Mouse (Mus musculus) megakaryocyte progenitor cell, adult 5-6 weeks (primary cell): ENCODE measurements at regions not wholly inside any gene's neighbourhood (a gene's known extent, or its start where the extent isn't known, plus 50 kb on each side); places are given as distances from the start of the nearest gene placed in this dataset.

Source experiments
- ATAC-seq: replicated peaks from 2 replicates; pipeline ENCODE4 v1.8.0; 2016; ENCODE audit warnings: mild to moderate bottlenecking, moderate TSS enrichment, inconsistent platforms; ENCODE audit not compliant: poor library complexity

DNA sequence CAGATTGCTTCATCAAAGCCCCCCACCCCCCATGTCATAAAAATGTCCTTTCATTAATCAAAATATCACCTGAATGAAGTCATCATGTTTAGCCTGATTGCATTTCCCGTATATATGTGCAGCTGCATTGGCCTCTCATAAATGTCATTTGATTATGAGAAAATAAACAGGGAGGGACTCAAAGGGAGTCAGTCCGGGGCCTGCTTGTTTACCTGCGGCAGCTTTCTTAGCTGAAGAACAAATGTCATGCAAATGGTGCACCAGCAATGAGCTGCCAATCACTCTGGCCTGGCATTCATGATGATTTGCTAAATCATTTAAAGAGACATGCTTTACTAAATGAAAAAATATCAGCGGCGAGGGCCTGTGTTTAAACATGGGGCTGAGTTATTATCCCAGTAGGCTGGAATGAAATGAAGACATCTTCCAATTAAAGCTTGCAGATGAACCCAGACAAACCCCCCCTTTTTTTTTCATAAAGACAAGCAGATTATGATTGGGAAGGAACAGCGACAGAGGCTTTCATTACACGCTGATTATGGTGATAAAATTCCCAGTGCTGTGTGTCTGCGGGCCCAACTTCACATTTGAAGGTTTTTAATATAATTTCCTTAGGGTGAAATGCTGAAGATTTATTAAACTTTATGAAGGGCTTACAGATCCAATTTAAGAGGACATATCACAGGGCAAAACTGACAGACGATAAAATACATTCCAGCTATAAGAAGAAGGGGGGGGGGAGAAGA lies 342.5 kb upstream of the Tle4 start:
- no peak for ATAC-seq

- no peak for ATAC-seq
These were observed 324.4 kb upstream of the Tle4 start for GRCm38 (mm10) chr19:14922238-14922637.

- no peak for ATAC-seq
These were observed 313.4 kb upstream of the Tle4 start for GRCm38 (mm10) chr19:14911056-14911850.

DNA sequence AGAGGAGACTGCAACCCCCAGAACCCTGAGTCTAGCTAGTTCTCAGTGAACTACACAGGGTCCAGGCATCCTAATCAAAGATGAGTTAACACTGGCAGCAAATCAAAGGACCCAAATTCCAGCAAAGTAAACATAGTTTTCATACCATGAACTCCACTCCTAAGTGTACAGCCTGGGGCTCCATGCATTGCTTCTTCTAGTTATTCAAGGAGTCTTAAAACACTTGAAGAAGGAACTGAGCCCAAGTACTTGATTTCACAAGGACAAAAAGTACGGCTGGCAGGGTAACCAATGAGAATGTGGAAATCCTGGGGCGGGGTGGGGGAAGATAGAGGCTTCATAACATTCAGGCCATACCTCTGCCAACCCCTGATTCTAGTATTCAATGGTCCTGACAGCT lies 297.0 kb upstream of the Tle4 start:
- no peak for ATAC-seq

DNA sequence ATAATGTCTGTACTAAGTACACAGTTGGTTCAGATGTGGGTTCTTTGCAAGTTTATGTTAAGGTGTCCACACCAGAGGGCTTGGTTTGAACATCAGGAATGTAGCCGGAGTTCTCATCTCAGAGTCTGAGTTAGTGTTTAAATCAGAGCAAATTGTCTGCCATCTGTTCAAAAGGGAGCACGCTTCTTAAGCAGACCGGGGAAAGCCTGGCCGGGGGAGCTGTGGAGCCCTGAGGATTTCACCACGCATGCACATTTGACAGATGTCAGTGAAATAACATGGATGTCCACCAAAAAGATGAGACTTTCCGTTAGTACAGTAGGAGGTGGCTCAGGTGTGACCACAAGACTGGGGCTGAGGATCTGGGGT lies 294.5 kb upstream of the Tle4 start:
- no peak for ATAC-seq

DNA sequence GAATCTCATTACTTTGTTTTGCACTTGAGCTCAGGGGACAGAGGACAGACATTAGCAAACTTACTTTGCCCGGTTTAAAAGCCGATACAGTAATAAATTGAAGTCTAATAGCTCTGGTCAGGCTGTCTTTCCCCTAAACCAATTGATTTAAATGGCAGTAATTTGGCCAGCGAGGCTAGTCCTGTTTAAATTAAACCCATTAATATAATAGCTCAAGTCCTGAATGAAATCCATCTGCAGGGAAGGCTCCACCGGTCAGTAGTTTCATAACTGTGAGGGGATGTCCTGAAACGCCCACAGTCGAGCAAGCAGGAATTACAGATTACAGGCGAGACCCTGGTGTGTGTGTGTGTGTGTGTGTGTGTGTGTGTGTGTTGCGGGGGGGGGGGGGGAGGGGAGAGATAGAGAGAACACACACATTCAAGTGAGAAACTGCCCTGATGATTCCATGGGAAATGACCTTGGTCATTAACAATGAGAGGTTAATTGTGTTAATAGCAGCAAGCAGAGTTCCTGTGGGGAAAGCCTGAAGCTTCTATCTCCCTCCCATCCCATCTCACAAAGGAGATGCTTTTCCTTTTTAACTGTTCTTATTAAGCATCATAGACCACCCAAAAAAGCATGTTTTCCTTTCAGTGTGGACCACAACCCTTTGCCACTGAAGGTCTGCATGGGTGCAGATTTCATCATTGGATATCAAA lies 294.0 kb upstream of the Tle4 start:
- ATAC-seq: no peak

DNA sequence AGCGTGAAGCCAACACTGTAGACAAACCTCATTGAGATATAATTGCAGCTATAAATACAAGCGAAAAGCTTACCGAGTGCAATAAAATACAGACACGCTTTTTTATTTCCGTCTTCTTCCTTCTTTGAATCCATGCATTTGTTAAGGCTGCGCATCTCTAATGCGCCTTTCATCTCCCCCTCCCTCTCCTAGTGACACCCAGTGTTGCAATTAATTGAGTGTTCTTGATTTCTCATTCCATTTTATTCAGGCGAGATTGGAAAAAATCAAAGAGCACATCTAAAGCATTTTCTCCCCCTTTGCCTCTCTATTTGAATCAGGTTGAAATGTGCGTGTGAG lies 293.2 kb upstream of the Tle4 start:
- no peak for ATAC-seq

- 0 out of 2 replicates have a peak, but pooled peaks have one; percentile 26 for ATAC-seq
These were observed 292.6 kb upstream of the Tle4 start for GRCm38 (mm10) chr19:14890241-14891089.

GRCm38 (mm10) chr19:14889794-14890193 lies 291.9 kb upstream of the Tle4 start:
- ATAC-seq: no peak

DNA sequence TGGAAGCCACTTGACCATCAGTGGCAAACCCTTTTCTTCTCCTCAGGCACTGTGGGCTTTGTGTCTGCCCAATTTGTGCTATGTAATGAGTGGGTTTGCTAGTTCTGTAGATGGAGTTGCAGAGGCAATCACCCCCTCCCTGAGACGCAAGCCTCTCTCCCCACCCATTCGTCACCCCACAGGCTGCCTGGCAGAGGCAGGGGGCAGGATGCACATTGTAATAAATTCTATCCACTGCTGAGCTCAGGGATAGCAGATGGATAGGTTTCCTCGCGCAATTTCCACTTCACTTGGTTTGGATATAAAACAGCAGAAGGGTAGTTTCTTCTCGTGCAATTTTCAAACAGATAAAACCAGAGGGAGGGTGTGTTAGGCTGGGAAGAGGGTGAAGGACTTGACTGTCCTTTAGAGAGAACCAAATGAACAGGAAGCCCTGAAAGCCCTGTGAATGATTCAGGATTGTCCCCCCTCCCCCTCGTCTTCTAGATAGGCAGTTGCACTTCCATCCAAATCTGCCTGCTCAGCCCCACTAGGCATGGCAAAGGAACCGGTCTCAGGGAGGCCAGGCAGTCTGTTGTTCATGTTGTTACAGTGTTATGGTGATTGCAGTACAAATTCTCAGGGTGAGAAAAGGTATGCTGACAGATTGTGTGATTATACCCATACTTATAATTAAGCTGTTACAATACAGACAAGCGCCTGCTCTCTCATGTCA lies 286.0 kb upstream of the Tle4 start:
- no peak for ATAC-seq

DNA sequence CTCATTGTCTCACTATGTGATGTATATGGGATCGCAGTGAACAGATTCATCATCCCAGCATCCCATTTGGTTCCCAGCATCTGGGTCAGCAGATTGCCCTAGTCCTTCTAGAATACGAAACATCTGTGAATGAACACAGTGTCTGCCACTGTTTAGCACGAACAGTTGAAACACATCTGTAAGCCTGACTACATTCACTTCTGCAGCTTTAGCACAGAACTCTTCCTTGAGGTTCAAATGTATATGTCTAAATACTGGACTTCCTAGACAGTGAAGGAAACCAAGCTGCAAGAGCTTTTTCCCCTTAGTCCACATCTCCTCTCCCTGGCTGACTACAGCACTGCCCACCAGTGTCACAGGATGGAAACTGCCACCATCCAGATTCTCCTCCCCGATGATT lies 283.0 kb upstream of the Tle4 start:
- ATAC-seq: no peak

DNA sequence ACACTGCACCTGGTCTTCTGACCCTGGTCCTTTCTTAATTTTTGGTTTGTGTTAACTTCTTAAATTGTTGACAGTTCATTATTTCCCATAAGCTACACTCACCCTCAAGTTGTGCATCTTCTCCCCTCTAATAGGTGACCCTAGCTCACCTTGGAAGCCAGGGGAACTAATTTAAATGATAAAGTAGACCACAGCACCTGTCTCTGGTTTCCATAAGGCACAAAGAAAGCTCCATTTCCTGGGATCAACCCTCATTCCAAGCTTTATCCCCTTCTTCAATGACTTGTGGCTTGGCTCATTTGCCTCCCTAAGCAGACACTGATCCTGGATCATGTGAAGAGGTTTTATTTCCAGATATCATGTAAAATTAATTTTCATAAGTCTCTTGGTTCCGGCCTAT lies 276.1 kb upstream of the Tle4 start:
- ATAC-seq: no peak

DNA sequence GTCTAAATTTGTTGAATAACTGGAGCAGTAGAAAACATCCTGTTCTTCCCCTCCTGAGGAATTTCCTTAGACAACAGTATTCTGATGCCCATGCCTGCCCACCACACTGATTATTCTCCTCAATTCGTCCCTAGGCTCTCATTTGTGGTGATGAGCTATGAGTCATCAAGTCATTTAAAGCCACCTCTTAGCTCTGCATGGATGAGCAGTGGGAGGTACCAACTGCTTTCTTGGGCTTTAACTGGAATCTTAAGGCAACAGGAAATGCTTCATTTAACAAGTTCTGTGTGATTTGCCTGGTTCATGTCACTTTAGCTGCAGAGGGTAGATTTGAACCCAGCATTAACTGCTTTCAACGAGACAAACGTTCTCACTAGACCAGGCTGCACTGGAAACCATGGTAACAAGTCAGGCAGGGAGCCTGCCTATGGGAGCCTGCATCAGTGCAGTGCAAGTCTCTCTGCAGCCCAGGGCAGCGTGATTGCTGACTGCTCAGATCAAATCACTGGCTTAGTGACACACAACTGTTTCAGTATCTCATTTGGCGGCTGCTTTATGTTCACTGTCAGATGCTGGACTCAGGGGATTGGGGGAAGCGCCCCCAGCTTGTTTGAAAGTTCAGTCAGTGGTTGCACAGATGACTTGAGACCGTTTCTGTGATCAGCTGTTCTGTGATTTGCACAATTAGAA lies 273.5 kb upstream of the Tle4 start:
- ATAC-seq: no peak

DNA sequence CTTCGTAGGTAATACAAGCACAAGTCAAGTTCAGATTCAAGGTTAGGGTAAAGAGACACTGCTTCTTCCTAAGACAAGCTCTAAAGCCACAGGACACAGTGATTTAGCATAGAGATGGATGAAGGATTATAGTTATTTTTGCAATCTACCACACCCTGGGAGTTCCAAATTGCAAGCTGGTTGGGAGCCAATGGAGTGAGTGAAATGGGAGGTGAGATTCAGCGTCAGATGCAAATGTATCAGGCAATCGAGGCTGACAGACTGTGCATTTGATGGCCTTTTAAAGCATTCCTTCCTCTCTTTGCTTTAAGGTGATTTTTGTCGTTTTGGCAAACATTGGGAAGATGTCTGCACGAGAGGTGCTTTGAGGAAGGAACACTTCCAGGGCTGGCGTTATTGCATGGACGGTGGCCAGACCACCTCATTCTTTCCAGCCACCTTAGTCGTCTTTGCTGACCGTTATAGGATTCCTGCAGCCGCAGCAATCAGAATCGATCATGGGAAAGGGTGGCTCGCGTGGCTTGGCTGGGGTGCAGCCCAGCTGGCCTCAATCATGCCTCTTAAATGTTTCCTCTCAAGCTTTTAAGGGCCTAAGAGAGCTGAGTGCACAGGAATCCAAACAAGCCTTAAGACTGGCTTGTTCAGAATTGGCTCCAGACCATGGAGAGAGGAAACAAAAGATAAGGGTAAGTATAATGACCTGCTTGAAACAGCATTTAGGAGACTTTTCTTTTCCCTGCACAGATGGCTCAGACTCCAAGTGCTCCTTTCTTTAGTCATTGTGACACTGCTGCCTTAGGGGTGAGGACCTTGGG lies 265.0 kb upstream of the Tle4 start:
- ATAC-seq: no peak

GRCm38 (mm10) chr19:14855036-14855435 lies 257.2 kb upstream of the Tle4 start:
- no peak for ATAC-seq

GRCm38 (mm10) chr19:14853416-14853815 lies 255.6 kb upstream of the Tle4 start:
- ATAC-seq: no peak

DNA sequence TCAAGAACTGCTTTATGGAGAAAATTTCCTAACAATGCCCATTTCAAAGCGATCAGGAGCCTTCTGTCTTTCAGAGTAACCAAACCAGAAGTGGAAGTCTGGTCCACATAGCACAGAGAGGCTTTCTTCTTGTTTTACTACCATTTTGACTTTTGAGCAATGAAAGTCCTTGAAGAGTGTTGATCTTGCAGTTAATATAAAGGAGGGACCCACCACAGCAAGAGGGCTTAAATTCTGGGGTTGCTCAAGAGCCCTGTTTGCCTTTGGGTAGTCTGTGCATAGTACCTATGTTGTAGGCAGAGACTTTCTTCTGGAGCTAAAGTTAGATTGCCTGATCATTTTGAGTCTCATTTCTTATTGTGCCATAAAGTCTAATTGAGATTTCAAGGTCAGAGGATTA lies 251.7 kb upstream of the Tle4 start:
- no peak for ATAC-seq

DNA sequence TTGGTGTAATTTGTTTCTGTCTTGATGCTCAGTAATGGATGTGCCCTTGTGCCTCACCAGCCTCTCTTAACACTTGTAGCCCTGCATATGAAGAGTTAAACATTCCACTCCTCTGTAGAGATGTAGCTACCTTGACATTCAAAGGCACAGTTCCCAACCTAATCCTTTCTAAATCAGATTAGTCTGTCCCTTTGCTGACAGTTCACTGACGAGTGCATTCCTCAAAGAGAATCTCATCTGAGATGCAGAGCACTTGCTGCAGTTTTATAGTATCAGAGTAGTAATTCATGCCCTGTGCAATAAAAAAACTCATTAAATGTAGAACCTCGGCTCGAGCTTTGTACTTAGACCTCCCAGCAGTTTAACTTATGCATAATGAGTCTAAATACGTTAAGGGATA lies 249.3 kb upstream of the Tle4 start:
- ATAC-seq: no peak

DNA sequence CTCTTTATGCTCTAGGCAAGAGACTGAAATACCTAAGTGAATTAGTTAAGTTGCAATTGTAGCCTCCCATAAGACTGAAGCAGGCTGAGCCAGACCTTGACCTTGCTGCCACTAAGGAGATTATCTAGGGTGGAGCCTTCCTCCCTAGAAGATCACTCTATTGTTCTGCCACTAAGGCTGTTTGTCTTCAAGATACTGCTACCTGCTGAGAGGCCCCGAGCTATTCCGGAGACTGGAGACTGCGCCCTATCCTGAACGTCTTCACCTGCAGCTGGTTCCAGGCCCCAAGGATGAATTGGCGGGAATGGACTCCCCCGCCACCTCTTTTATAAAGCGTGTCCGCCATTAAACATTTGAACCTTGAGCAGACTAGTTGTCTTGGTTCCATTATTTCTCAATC lies 237.8 kb upstream of the Tle4 start:
- ATAC-seq: no peak
